Mouse (Mus musculus) limb, embryonic 10.5 days (tissue): ENCODE results near the gene Slc51a. TPM values are rescaled to one million over a fixed set of nuclear protein-coding genes. Genes with fewer than 3 reads are reported as not detected.
"Not testable (repeated sequence)": the region's sequence is repeated elsewhere in the genome, so short reads cannot be mapped to it uniquely, and the experiment has no call there.

ENCODE experiments used
- DNase-seq: peaks from one replicate; pipeline ENCODE4 v3.0.0-alpha.2; 2017; ENCODE audit warnings: low spot score
- H3K27ac ChIP-seq: fragments of 300-500 bp; sonication (generic); 2 replicates; pipeline ENCODE4 v1.5.1; 2016; ENCODE audit warnings: mild to moderate bottlenecking
- H3K27me3 ChIP-seq: fragments of 300-500 bp; sonication (generic); 2 replicates; pipeline ENCODE4 v1.6.1; 2016; ENCODE audit warnings: low read depth, mild to moderate bottlenecking; ENCODE audit not compliant: poor library complexity, severe bottlenecking
- H3K36me3 ChIP-seq: fragments of 300-500 bp; sonication (generic); 2 replicates; pipeline ENCODE4 v1.6.1; 2016; ENCODE audit warnings: mild to moderate bottlenecking, moderate library complexity
- H3K4me1 ChIP-seq: fragments of 300-500 bp; sonication (generic); 2 replicates; pipeline ENCODE4 v1.6.1; 2016
- H3K4me3 ChIP-seq: fragments of 300-500 bp; sonication (generic); 2 replicates; pipeline ENCODE4 v1.5.1; 2016; ENCODE audit warnings: mild to moderate bottlenecking, moderate library complexity
- H3K9me3 ChIP-seq: fragments of 300-500 bp; sonication (generic); replicated peaks from 2 replicates; pipeline ENCODE4 v1.6.1; 2016; ENCODE audit warnings: mild to moderate bottlenecking
- WGBS: fragments of 180-500 bp; shearing (Covaris S2); methylation state at CpG from one replicate; pipeline ENCODE4 v1.1.7; 2016; 5-methylcytosine and 5-hydroxymethylcytosine counted together
- polyA plus RNA-seq: library from polyadenylated mRNA; unstranded; fragments of >200 nt; fragmentation: Nextera tagmentation; extraction: Ambion mirVana; gene quantifications from 2 replicates; pipeline ENCODE4 v1.2.1, GENCODE M21; 2016

The Slc51a gene
- polyA plus RNA-seq, 1 experiment from 2014 or later = 0.50 TPM

DNA sequence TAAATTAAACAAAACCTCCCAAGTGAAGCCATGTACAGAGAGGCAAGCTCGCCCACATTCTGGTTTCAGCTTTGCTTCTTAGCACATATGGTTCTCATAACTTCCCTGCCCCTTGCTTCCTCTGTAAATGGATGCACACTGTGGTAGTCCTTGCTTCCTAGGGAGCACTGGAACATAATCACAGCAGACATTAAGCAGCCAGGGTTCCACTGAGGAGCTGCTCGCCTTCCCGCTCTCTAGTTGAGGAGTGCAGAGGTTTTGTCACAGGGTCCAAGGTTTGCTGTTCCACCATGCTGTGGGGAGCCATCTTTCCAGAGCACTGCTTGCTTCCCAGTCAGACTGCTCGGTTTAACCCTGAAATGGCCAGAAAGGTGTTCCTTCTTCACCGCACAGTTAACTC is 33.0 kb downstream of the Slc51a start:
- peak overlapping the region; percentile 87 for H3K27ac ChIP-seq

DNA sequence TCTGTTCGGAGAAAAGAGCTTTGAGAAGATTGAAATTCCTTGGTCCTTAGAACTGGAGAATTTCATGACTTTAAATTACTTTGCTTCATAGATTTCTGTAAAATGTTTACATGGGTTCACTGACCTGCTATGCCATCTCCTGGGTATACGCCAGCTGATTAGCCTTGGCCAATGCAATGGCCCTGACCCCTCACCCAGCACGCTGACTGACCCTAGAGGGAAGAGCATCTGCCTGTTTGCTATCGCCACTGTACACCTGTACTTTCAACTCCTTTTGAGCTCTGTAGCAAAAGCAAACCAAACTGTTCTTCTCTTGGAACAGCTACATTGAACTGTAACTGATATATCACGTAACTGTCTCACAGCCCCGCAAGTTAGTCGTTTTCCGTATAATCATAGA is 34.6 kb downstream of the Slc51a start:
- Histone ChIP-seq H3K27me3 (no peaks in the 10 kb centered on the region), H3K4me1 (peaks cover 16% of the 10 kb centered on the region), H3K4me3 (no peak overlapping the region), H3K9me3 (no peaks in the 10 kb centered on the region), H3K36me3 (peaks cover 28% of the 10 kb centered on the region), H3K27ac (no peak overlapping the region)
- DNase-seq = no peak
- 97% methylated on average over 8 of the region's 8 CpGs for WGBS

More for the DNA sequence above, 33.0 kb downstream of the Slc51a start:
- peaks cover 35% of the 10 kb centered on the region for H3K36me3 ChIP-seq
- peak; percentile 60 for DNase-seq
- H3K9me3 ChIP-seq = no peaks in the 10 kb centered on the region
- peak overlapping the region; percentile 19; the same call in 1 of the 2 replicates for H3K4me3 ChIP-seq
- H3K27me3 ChIP-seq = no peaks in the 10 kb centered on the region
- WGBS = 53% methylated on average over 5 of the region's 5 CpGs
- peaks cover 16% of the 10 kb centered on the region for H3K4me1 ChIP-seq

GRCm38 (mm10) chr16:32450133-32450532 is 37.5 kb downstream of the Slc51a start:
- no peak overlapping the region for H3K27ac ChIP-seq
- WGBS = 90% methylated on average over 2 of the region's 2 CpGs
- no peaks in the 10 kb centered on the region for H3K27me3 ChIP-seq
- H3K9me3 ChIP-seq = no peaks in the 10 kb centered on the region
- no peak for DNase-seq
- H3K4me3 ChIP-seq = no peak overlapping the region
- peaks cover 14% of the 10 kb centered on the region for H3K36me3 ChIP-seq
- peaks cover 13% of the 10 kb centered on the region for H3K4me1 ChIP-seq

DNA sequence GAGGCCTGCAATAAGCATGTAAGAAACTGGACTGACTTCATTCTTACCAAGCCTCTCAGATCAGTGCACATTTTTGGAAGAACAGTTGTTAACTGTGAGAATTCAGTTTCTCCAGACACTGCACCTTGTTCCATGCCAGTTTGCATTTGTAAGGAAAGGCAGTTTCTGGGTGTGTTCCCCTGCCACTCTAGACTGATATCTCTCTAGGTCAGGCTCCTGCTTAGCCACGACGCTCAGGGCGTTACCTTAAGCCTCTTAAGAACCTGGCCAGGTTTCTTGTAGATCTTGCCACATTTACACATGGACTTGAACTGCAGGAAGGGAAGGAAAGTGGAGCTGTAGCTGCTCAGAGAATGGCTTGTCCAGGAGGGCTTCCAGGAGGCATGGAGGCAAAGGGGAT is 38.0 kb downstream of the Slc51a start:
- no peak for DNase-seq
- H3K27ac ChIP-seq = no peak overlapping the region
- H3K9me3 ChIP-seq = no peaks in the 10 kb centered on the region
- peaks cover 8% of the 10 kb centered on the region for H3K4me1 ChIP-seq
- WGBS = 81% methylated on average over 3 of the region's 3 CpGs
- H3K36me3 ChIP-seq = peaks cover 14% of the 10 kb centered on the region
- no peaks in the 10 kb centered on the region for H3K27me3 ChIP-seq
- H3K4me3 ChIP-seq = no peak overlapping the region

DNA sequence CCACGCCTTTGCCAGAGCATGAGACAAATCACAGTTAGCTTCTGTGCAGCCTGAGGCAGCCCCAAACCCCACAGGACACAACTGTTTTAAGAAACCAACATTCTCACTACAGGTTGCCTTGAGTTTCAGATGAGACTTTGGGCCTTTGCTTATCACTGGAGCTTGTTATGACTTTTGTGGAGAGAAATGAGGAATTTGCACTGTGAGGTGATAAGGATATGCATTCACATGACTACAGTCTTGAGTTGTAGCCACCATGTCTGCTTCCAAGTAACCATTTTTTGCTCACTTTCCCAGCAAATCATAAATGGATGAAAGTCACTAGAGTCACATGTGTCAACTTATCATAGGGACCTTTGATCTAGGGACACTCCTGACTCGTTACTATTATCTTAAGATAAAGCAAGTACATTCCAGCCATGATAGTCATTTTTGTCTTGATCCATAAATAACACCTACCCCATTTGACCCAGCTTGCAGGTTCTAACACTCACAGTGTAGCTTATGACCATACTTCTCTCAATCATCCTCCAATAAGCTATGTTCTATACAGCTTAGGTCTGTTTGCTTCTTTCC is 41.0 kb downstream of the Slc51a start:
- Histone ChIP-seq H3K4me1 (no peaks in the 10 kb centered on the region), H3K4me3 (no peak overlapping the region), H3K9me3 (no peaks in the 10 kb centered on the region), H3K27me3 (no peaks in the 10 kb centered on the region), H3K36me3 (peaks cover 9% of the 10 kb centered on the region; the same call in 1 of the 2 replicates), H3K27ac (no peak overlapping the region)
- no peak for DNase-seq
- 78% methylated on average over 2 of the region's 2 CpGs for WGBS

- no peaks in the 10 kb centered on the region for H3K4me1 ChIP-seq
- 97% methylated on average over 1 of the region's 1 CpGs for WGBS
- H3K36me3 ChIP-seq = peaks cover 17% of the 10 kb centered on the region; the same call in 1 of the 2 replicates
- no peak overlapping the region for H3K27ac ChIP-seq
- H3K9me3 ChIP-seq = no peaks in the 10 kb centered on the region
- no peak for DNase-seq
- no peaks in the 10 kb centered on the region for H3K27me3 ChIP-seq
- H3K4me3 ChIP-seq = no peak overlapping the region
These were observed 42.1 kb downstream of the Slc51a start for GRCm38 (mm10) chr16:32445558-32445957.

DNA sequence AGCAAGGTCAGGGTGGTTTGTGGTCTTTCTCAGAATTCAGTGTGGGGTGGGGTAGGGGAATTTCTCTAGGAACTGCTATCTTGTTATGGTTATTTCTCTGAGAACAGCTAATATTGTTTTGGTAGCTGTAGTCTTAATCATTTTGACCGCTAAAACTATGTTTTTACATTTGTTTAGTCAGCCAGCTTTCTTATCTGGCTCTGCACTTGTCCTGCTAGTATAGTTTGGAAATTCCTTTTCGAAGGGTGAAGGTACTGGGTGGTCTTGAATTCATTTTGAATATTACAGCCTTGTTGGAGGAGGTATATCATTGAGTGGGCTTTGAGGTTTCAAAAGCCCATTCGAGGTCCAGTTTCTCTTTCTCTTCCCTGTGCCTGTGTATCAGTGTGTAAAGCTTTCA is 43.1 kb downstream of the Slc51a start:
- not testable (repeated sequence) for H3K27me3 ChIP-seq, H3K4me3 ChIP-seq, H3K9me3 ChIP-seq, DNase-seq, H3K4me1 ChIP-seq, H3K27ac ChIP-seq
- H3K36me3 ChIP-seq = peaks cover 22% of the 10 kb centered on the region; the same call in 1 of the 2 replicates
- WGBS = 89% methylated on average over 3 of the region's 3 CpGs

- DNase-seq = no peak
- no peaks in the 10 kb centered on the region for H3K9me3 ChIP-seq
- no peak overlapping the region for H3K27ac ChIP-seq
- H3K36me3 ChIP-seq = peaks cover 22% of the 10 kb centered on the region; the same call in 1 of the 2 replicates
- H3K27me3 ChIP-seq = no peaks in the 10 kb centered on the region
- peaks cover 18% of the 10 kb centered on the region for H3K4me1 ChIP-seq
- 93% methylated on average over 3 of the region's 3 CpGs for WGBS
- no peak overlapping the region for H3K4me3 ChIP-seq
These were observed 46.2 kb downstream of the Slc51a start for GRCm38 (mm10) chr16:32441432-32441831.

- H3K9me3 ChIP-seq = no peaks in the 10 kb centered on the region
- H3K36me3 ChIP-seq = peaks cover 19% of the 10 kb centered on the region; the same call in 1 of the 2 replicates
- H3K27me3 ChIP-seq = no peaks in the 10 kb centered on the region
- no peak for DNase-seq
- H3K4me3 ChIP-seq = no peak overlapping the region
- no peak overlapping the region for H3K27ac ChIP-seq
- H3K4me1 ChIP-seq = peaks cover 18% of the 10 kb centered on the region
- WGBS = 95% methylated on average over 1 of the region's 1 CpGs
These were observed 50.4 kb downstream of the Slc51a start for GRCm38 (mm10) chr16:32437266-32437665.

GRCm38 (mm10) chr16:32436657-32437056 is 51.0 kb downstream of the Slc51a start:
- peaks cover 19% of the 10 kb centered on the region for H3K4me1 ChIP-seq
- H3K4me3 ChIP-seq = no peak overlapping the region
- no peaks in the 10 kb centered on the region for H3K27me3 ChIP-seq
- WGBS = 71% methylated on average over 1 of the region's 1 CpGs
- no peak overlapping the region for H3K27ac ChIP-seq
- H3K36me3 ChIP-seq = peaks cover 15% of the 10 kb centered on the region; the same call in 1 of the 2 replicates
- no peak for DNase-seq
- no peaks in the 10 kb centered on the region for H3K9me3 ChIP-seq

DNA sequence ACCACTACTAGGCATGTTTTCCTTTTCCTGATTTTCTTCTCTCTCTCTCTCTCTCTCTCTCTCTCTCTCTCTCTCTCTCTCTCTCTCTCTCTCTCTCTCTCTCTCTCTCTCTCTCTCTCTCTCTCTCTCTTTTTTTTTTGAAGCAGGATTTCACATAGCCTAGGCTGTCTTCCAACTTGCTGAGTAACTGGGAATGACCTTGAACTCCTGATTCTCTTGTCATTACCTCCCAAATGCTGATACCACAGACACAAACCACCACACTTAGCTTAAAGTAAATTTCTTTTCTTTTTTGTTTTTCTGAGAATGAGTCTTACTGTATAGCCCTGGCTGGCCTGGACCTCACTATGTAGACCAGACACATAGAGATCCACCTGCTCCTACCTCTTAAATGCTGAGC is 53.0 kb downstream of the Slc51a start:
- H3K4me3 ChIP-seq = no peak overlapping the region
- H3K27me3 ChIP-seq = no peaks in the 10 kb centered on the region
- DNase-seq = no peak
- H3K27ac ChIP-seq = no peak overlapping the region
- H3K36me3 ChIP-seq = peaks cover under 1% of the 10 kb centered on the region; the same call in 1 of the 2 replicates
- peaks cover 31% of the 10 kb centered on the region for H3K4me1 ChIP-seq
- no peaks in the 10 kb centered on the region for H3K9me3 ChIP-seq

- no peak overlapping the region for H3K27ac ChIP-seq
- 60% methylated on average over 6 of the region's 6 CpGs for WGBS
- H3K4me1 ChIP-seq = peaks cover 32% of the 10 kb centered on the region
- H3K27me3 ChIP-seq = no peaks in the 10 kb centered on the region
- no peak for DNase-seq
- no peaks in the 10 kb centered on the region for H3K36me3 ChIP-seq
- H3K9me3 ChIP-seq = no peaks in the 10 kb centered on the region
- H3K4me3 ChIP-seq = no peak overlapping the region
These were observed 53.6 kb downstream of the Slc51a start for GRCm38 (mm10) chr16:32434066-32434465.

DNA sequence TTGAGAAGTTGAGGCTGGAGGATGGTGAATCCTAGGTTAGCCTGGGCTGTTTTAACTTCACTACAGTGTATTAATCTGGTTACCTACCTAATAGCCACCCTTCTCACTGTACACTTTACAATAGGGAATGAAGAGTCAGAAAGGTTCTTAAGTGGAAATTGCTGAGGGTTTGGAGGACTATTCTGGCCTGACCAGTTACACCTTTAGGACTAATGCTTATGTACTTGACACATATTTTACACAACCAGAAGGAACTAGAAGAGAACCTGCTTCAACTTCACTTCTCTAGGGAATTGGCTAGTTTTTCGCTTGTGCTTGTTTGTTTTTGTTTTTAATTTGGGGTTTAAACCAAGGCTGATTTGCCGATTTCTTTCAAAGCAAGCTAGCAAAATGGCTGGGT is 54.5 kb downstream of the Slc51a start:
- WGBS = 84% methylated on average over 2 of the region's 2 CpGs
- no peak for DNase-seq
- Histone ChIP-seq H3K27me3 (no peaks in the 10 kb centered on the region), H3K36me3 (no peaks in the 10 kb centered on the region), H3K4me1 (peaks cover 26% of the 10 kb centered on the region), H3K9me3 (no peaks in the 10 kb centered on the region), H3K4me3 (no peak overlapping the region), H3K27ac (no peak overlapping the region)

DNA sequence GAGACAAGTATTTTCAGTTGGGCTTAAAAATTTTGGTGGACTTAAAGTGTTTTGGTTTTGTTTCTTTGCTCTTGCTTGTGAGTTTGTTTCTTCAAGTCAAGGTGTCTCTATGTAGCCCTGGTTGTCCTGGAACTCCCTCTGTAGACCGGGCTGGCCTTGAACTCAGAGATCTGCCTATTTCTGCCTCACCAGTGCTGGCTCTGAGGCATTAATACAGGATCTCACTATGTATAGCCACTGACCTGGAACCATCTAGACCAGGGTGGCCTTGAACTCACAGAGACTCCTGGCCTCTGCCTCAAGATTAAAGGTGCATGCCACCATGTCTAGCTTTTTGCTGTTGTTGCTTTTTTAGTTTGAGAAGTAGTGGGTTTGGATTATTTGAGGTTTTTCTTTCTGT is 55.8 kb downstream of the Slc51a start:
- peaks cover 17% of the 10 kb centered on the region for H3K4me1 ChIP-seq
- H3K36me3 ChIP-seq = 0 out of 2 replicates have a peak, but pooled peaks cover 3% of the 10 kb centered on the region
- H3K4me3 ChIP-seq = peak overlapping the region; percentile 89; the same call in 1 of the 2 replicates
- H3K27me3 ChIP-seq = no peaks in the 10 kb centered on the region
- DNase-seq = no peak
- H3K27ac ChIP-seq = no peak overlapping the region
- 90% methylated on average over 1 of the region's 1 CpGs for WGBS
- no peaks in the 10 kb centered on the region for H3K9me3 ChIP-seq
